Mouse (Mus musculus) MEL (cell line): Measurements from ENCODE around the gene Psmd4. TPM values are rescaled to one million over a fixed set of nuclear protein-coding genes. Genes with fewer than 3 reads are reported as not detected.
A peak's percentile ranks its signal among the peaks of the same experiment; 100 is the strongest.

Experiments
- DNase-seq: peaks from one replicate; pipeline ENCODE4 v3.0.0; 2011; ENCODE audit warnings: low read depth, low spot score
- H3K27ac ChIP-seq: 2 replicates; pipeline ENCODE4 v1.5.1; 2012; ENCODE audit warnings: low read depth, mild to moderate bottlenecking, control low read depth, low read length, moderate library complexity; ENCODE audit not compliant: control insufficient read depth
- H3K27me3 ChIP-seq, 2 experiments: fragments of 150-350 bp in 1 of 2; sonication (generic) in 1 of 2; 2 replicates each; pipeline ENCODE4 v1.6.1; 2012; ENCODE audit warnings: low read length in 2 of 2, mild to moderate bottlenecking in 2 of 2, improper control_type of control experiment in 1 of 2, moderate library complexity in 1 of 2; ENCODE audit not compliant: insufficient read depth in 2 of 2, control insufficient read depth in 1 of 2
- H3K36me3 ChIP-seq, 2 experiments: 2 replicates each; pipeline ENCODE4 v1.6.1; 2012 to 2014; ENCODE audit warnings: low read length in 2 of 2, improper control_type of control experiment in 1 of 2, inconsistent platforms in 1 of 2, mild to moderate bottlenecking in 1 of 2; ENCODE audit not compliant: insufficient read depth in 2 of 2, control insufficient read depth in 1 of 2
- H3K4me1 ChIP-seq, 2 experiments: fragments of 150-350 bp in 1 of 2; sonication (generic) in 1 of 2; 2 replicates each; pipeline ENCODE4 v1.6.1; 2012; ENCODE audit warnings: low read length in 2 of 2, improper control_type of control experiment in 1 of 2, mild to moderate bottlenecking in 1 of 2; ENCODE audit not compliant: insufficient read depth in 2 of 2, control insufficient read depth in 1 of 2
- H3K4me3 ChIP-seq, 2 experiments: fragments of 150-350 bp in 1 of 2; sonication (generic) in 1 of 2; 2 replicates each; pipeline ENCODE4 v1.5.1; 2012; ENCODE audit warnings: low read depth in 2 of 2, low read length in 2 of 2, mild to moderate bottlenecking in 2 of 2, moderate library complexity in 2 of 2, control low read depth in 1 of 2, improper control_type of control experiment in 1 of 2; ENCODE audit not compliant: control insufficient read depth in 1 of 2, insufficient read depth in 1 of 2
- H3K79me2 ChIP-seq: 2 replicates; pipeline ENCODE4 v1.6.1; 2012; ENCODE audit warnings: mild to moderate bottlenecking, low read length, moderate library complexity; ENCODE audit not compliant: control insufficient read depth, poor library complexity, insufficient read depth
- H3K9ac ChIP-seq: 2 replicates; pipeline ENCODE4 v1.6.1; 2012; ENCODE audit warnings: low read depth, mild to moderate bottlenecking, control low read depth, low read length, moderate library complexity; ENCODE audit not compliant: control insufficient read depth, poor library complexity, severe bottlenecking
- H3K9me3 ChIP-seq: fragments of 150-350 bp; sonication (generic); replicated peaks from 2 replicates; pipeline ENCODE4 v1.6.1; 2012; ENCODE audit warnings: mild to moderate bottlenecking, low read length, improper control_type of control experiment, moderate library complexity; ENCODE audit not compliant: insufficient read depth
- BHLHE40 ChIP-seq: IDR thresholded peaks from 2 replicates; pipeline ENCODE4 v1.6.1; 2012; ENCODE audit warnings: low read depth, mild to moderate bottlenecking, inconsistent platforms, low read length, improper control_type of control experiment, borderline replicate concordance
- CHD1 ChIP-seq: IDR thresholded peaks from 2 replicates; pipeline ENCODE4 v1.6.1; 2012; ENCODE audit warnings: low read depth, mild to moderate bottlenecking, inconsistent platforms, low read length, improper control_type of control experiment
- CHD2 ChIP-seq: IDR thresholded peaks from 2 replicates; pipeline ENCODE4 v1.6.1; 2011; ENCODE audit warnings: low read length, improper control_type of control experiment
- CTCF ChIP-seq, 3 experiments: IDR thresholded peaks in 2 of 3; conservative IDR thresholded peaks in 1 of 3; 2 replicates each; pipeline ENCODE4 v1.5.1; 2011 to 2012; ENCODE audit warnings: low read length in 3 of 3, low read depth in 2 of 3, mild to moderate bottlenecking in 2 of 3, improper control_type of control experiment in 1 of 3, inconsistent platforms in 1 of 3, mixed read lengths in 1 of 3, moderate library complexity in 1 of 3; ENCODE audit not compliant: control insufficient read depth in 1 of 3, insufficient read depth in 1 of 3, poor library complexity in 1 of 3, severe bottlenecking in 1 of 3
- E2F4 ChIP-seq: IDR thresholded peaks from 2 replicates; pipeline ENCODE4 v1.6.1; 2011; ENCODE audit warnings: low read depth, low read length, improper control_type of control experiment, borderline replicate concordance
- ELF1 ChIP-seq: IDR thresholded peaks from 2 replicates; pipeline ENCODE4 v1.6.1; 2014; ENCODE audit warnings: low read depth, mild to moderate bottlenecking, inconsistent platforms, low read length, improper control_type of control experiment, moderate library complexity
- EP300 ChIP-seq, 2 experiments: IDR thresholded peaks; 2 replicates each; pipeline ENCODE4 v1.6.1; 2011; ENCODE audit warnings: improper control_type of control experiment in 2 of 2, low read length in 2 of 2, low read depth in 1 of 2, mild to moderate bottlenecking in 1 of 2
- ETS1 ChIP-seq: IDR thresholded peaks from 2 replicates; pipeline ENCODE4 v1.6.1; 2012; ENCODE audit warnings: low read depth, mild to moderate bottlenecking, inconsistent platforms, low read length, improper control_type of control experiment, moderate library complexity
- GATA1 ChIP-seq: IDR thresholded peaks from 2 replicates; pipeline ENCODE4 v1.6.1; 2011; ENCODE audit warnings: low read depth, low read length, improper control_type of control experiment
- HCFC1 ChIP-seq: IDR thresholded peaks from 2 replicates; pipeline ENCODE4 v1.6.1; 2012; ENCODE audit warnings: low read depth, mild to moderate bottlenecking, inconsistent platforms, low read length, improper control_type of control experiment, moderate library complexity
- MAFK ChIP-seq: IDR thresholded peaks from 2 replicates; pipeline ENCODE4 v1.6.1; 2011; ENCODE audit warnings: low read depth, mild to moderate bottlenecking, low read length, improper control_type of control experiment, borderline replicate concordance
- MAX ChIP-seq: IDR thresholded peaks from 2 replicates; pipeline ENCODE4 v1.6.1; 2011; ENCODE audit warnings: low read length, improper control_type of control experiment
- MAZ ChIP-seq: IDR thresholded peaks from 2 replicates; pipeline ENCODE4 v1.6.1; 2012; ENCODE audit warnings: low read depth, mild to moderate bottlenecking, inconsistent platforms, low read length, improper control_type of control experiment
- MXI1 ChIP-seq: IDR thresholded peaks from 2 replicates; pipeline ENCODE4 v1.6.1; 2011; ENCODE audit warnings: mild to moderate bottlenecking, low read depth, low read length, improper control_type of control experiment
- MYB ChIP-seq: IDR thresholded peaks from 2 replicates; pipeline ENCODE4 v1.6.1; 2011; ENCODE audit warnings: mild to moderate bottlenecking, low read depth, low read length, improper control_type of control experiment
- MYC ChIP-seq: IDR thresholded peaks from 2 replicates; pipeline ENCODE4 v1.6.1; 2011; ENCODE audit warnings: low read depth, mild to moderate bottlenecking, low read length, improper control_type of control experiment, moderate library complexity
- NRF1 ChIP-seq: IDR thresholded peaks from 2 replicates; pipeline ENCODE4 v1.6.1; 2014; ENCODE audit warnings: low read depth, mild to moderate bottlenecking, inconsistent platforms, low read length, improper control_type of control experiment, moderate library complexity; ENCODE audit not compliant: poor library complexity, insufficient read depth, severe bottlenecking
- POLR2A ChIP-seq, 2 experiments: IDR thresholded peaks; 2 replicates each; pipeline ENCODE4 v1.6.1; 2011 to 2012; ENCODE audit warnings: low read length in 2 of 2, mild to moderate bottlenecking in 2 of 2, control low read depth in 1 of 2, improper control_type of control experiment in 1 of 2, low read depth in 1 of 2, moderate library complexity in 1 of 2; ENCODE audit not compliant: control insufficient read depth in 1 of 2, insufficient read depth in 1 of 2, poor library complexity in 1 of 2
- POLR2AphosphoS2 ChIP-seq: IDR thresholded peaks from 2 replicates; pipeline ENCODE4 v1.6.1; 2011; ENCODE audit warnings: low read length, improper control_type of control experiment
- POLR2AphosphoS5 ChIP-seq: IDR thresholded peaks from 2 replicates; pipeline ENCODE4 v1.6.1; 2012; ENCODE audit warnings: low read depth, borderline replicate concordance, mild to moderate bottlenecking, inconsistent platforms, low read length, moderate library complexity, mixed read lengths
- RAD21 ChIP-seq: IDR thresholded peaks from 2 replicates; pipeline ENCODE4 v1.6.1; 2011; ENCODE audit warnings: mild to moderate bottlenecking, low read depth, low read length, improper control_type of control experiment
- RCOR1 ChIP-seq: IDR thresholded peaks from 2 replicates; pipeline ENCODE4 v1.6.1; 2012; ENCODE audit warnings: low read depth, mild to moderate bottlenecking, inconsistent platforms, low read length, improper control_type of control experiment
- SIN3A ChIP-seq: IDR thresholded peaks from 2 replicates; pipeline ENCODE4 v1.6.1; 2012; ENCODE audit warnings: low read length, improper control_type of control experiment, inconsistent platforms
- SMC3 ChIP-seq: IDR thresholded peaks from 2 replicates; pipeline ENCODE4 v1.6.1; 2011; ENCODE audit warnings: low read depth, low read length, improper control_type of control experiment
- TAL1 ChIP-seq: IDR thresholded peaks from 2 replicates; pipeline ENCODE4 v1.6.1; 2012; ENCODE audit warnings: mild to moderate bottlenecking, inconsistent platforms, low read length, moderate library complexity, mixed read lengths
- TBP ChIP-seq: IDR thresholded peaks from 2 replicates; pipeline ENCODE4 v1.8.0; 2011; ENCODE audit warnings: low read depth, low read length, improper control_type of control experiment
- UBTF ChIP-seq: IDR thresholded peaks from 2 replicates; pipeline ENCODE4 v1.6.1; 2012; ENCODE audit warnings: low read depth, mild to moderate bottlenecking, inconsistent platforms, low read length, improper control_type of control experiment, moderate library complexity, borderline replicate concordance; ENCODE audit not compliant: insufficient read depth
- USF1 ChIP-seq: IDR thresholded peaks from 2 replicates; pipeline ENCODE4 v1.6.1; 2014; ENCODE audit warnings: low read depth, mild to moderate bottlenecking, inconsistent platforms, low read length, improper control_type of control experiment, moderate library complexity
- USF2 ChIP-seq, 2 experiments: IDR thresholded peaks; 2 replicates each; pipeline ENCODE4 v1.6.1; 2011 to 2012; ENCODE audit warnings: improper control_type of control experiment in 2 of 2, low read length in 2 of 2, borderline replicate concordance in 1 of 2, inconsistent platforms in 1 of 2, low read depth in 1 of 2, mild to moderate bottlenecking in 1 of 2; ENCODE audit not compliant: insufficient read depth in 1 of 2
- ZC3H11A ChIP-seq: IDR thresholded peaks from 2 replicates; pipeline ENCODE4 v1.6.1; 2012; ENCODE audit warnings: low read depth, mild to moderate bottlenecking, inconsistent platforms, low read length, improper control_type of control experiment
- ZKSCAN1 ChIP-seq: IDR thresholded peaks from 2 replicates; pipeline ENCODE4 v1.6.1; 2012; ENCODE audit warnings: low read depth, mild to moderate bottlenecking, inconsistent platforms, low read length, improper control_type of control experiment, moderate library complexity
- ZMIZ1 ChIP-seq: IDR thresholded peaks from 2 replicates; pipeline ENCODE4 v1.6.1; 2012; ENCODE audit warnings: low read depth, mild to moderate bottlenecking, inconsistent platforms, low read length, improper control_type of control experiment, moderate library complexity
- polyA plus RNA-seq, 2 experiments: library from polyadenylated mRNA; stranded (reverse) in 1 of 2; unstranded in 1 of 2; fragments of >175 nt in 1 of 2; fragments of >200 nt in 1 of 2; gene quantifications; 2 replicates each; pipeline versions ENCODE4 v1.2.1 to v1.2.4; 2012; ENCODE audit warnings: low replicate concordance in 2 of 2, low read depth in 1 of 2; ENCODE audit not compliant: insufficient read length in 2 of 2, insufficient read depth in 1 of 2, missing spikeins in 1 of 2
- total RNA-seq: library from RNA; depleted of rRNA; stranded (reverse); fragments of 300-350 nt; gene quantifications from 2 replicates; pipeline ENCODE4 v1.2.3, GENCODE M21; 2012

Gene Psmd4
- total and polyA plus RNA-seq, 3 experiments: 631 to 816 TPM; not detected in 1

DNA sequence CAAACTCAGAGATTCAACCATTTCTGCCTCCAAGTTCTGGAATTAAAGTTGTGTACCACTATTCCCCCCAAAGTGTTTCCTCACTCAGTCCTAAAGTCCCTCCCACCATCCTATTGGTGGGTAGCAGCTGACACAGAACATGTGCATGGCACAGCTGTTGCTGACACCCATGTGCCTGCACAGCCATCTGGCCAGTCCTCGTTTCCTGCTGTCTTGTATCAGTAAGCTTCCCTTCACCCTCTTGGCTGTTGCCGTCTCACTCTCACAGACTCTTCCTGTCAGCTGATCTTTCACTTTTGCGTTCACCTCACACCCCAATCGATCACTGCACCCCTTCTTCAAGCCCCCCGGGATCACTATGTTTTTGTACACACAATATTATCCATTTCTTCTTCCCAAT, 14.7 kb downstream of the Psmd4 start (continued):
- TF ChIP-seq TBP (no peak), MAFK (no peak), CTCF (IDR thresholded peaks at IDR 0.05 in 2 of 3, conservative IDR thresholded peaks at IDR 0.05 in 1 of 3; ENCODE audit: control insufficient read depth in 1 of 3, insufficient read depth in 1 of 3, low read depth in 2 of 3, low read length in 3 of 3, poor library complexity in 1 of 3, severe bottlenecking in 1 of 3) (no peak), HCFC1 (no peak), MYB (no peak), POLR2A (IDR thresholded peaks at IDR 0.05; ENCODE audit: control insufficient read depth in 1 of 2, insufficient read depth in 1 of 2, low read depth in 1 of 2, low read length in 2 of 2, poor library complexity in 1 of 2) (no peak; a peak in 1 of 4 replicates), UBTF (no peak), ZC3H11A (no peak), SMC3 (no peak), E2F4 (no peak), CHD1 (no peak), RAD21 (no peak), ZKSCAN1 (no peak), TAL1 (no peak), USF1 (peak; percentile 45; the same call in 1 of the 2 replicates), MXI1 (peak; percentile 47; the same call in 1 of the 2 replicates), CHD2 (no peak), EP300 (IDR thresholded peaks at IDR 0.05; ENCODE audit: low read depth in 1 of 2, low read length in 2 of 2) (no peak), BHLHE40 (no peak)

GRCm38 (mm10) chr3:95027057-95027645, 15.3 kb downstream of the Psmd4 start:
- no peak overlapping the region for H3K27ac ChIP-seq
- peak; percentile 34 for DNase-seq
- no peak overlapping the region for H3K4me3 ChIP-seq
- H3K9me3 ChIP-seq: no peaks in the 10 kb centered on the region
- H3K4me1 ChIP-seq: peaks cover 9 to 13% of the 10 kb centered on the region in 2 experiments
- H3K9ac ChIP-seq: no peak overlapping the region
- no peaks in the 10 kb centered on the region for H3K27me3 ChIP-seq
- peaks cover 6 to 10% of the 10 kb centered on the region in 2 experiments for H3K36me3 ChIP-seq
- no peaks in the 10 kb centered on the region for H3K79me2 ChIP-seq
- TF ChIP-seq RCOR1: no peak
- TF ChIP-seq TAL1: no peak
- TF ChIP-seq CHD1: no peak
- TF ChIP-seq MYB: 0 out of 2 replicates have a peak, but pooled peaks have one; percentile 17
- no peak for TF ChIP-seq CHD2
- no peak for TF ChIP-seq EP300 (IDR thresholded peaks at IDR 0.05; ENCODE audit: low read depth in 1 of 2, low read length in 2 of 2)
- no peak for TF ChIP-seq USF2 (IDR thresholded peaks at IDR 0.05; ENCODE audit: borderline replicate concordance in 1 of 2, insufficient read depth in 1 of 2, low read depth in 1 of 2, low read length in 2 of 2)
- no peak for TF ChIP-seq MYC
- TF ChIP-seq USF1: no peak
- peak; percentile 7; the same call in 1 of the 2 replicates for TF ChIP-seq MAX
- TF ChIP-seq SMC3: no peak
- TF ChIP-seq NRF1: no peak
- TF ChIP-seq MAFK: no peak
- TF ChIP-seq MXI1: no peak
- no peak for TF ChIP-seq MAZ
- TF ChIP-seq ZC3H11A: no peak
- no peak for TF ChIP-seq ZKSCAN1
- TF ChIP-seq ELF1: no peak
- no peak for TF ChIP-seq RAD21
- TF ChIP-seq UBTF: no peak
- no peak for TF ChIP-seq GATA1
- no peak for TF ChIP-seq ETS1
- TF ChIP-seq HCFC1: no peak
- TF ChIP-seq POLR2AphosphoS5: no peak
- TF ChIP-seq TBP: no peak
- TF ChIP-seq BHLHE40: no peak
- TF ChIP-seq ZMIZ1: no peak; the same call in 1 of the 2 replicates
- peak; percentile 5; the same call in 1 of the 2 replicates for TF ChIP-seq SIN3A
- peak; percentile 76 for TF ChIP-seq POLR2AphosphoS2
